Mouse (Mus musculus): Measurements from ENCODE around the gene Nobox. TPM values are rescaled to one million over a fixed set of nuclear protein-coding genes. Genes with fewer than 3 reads are reported as not detected.

Gene Nobox
- total RNA-seq (2014; rRNA removed) = not detected in 2 replicates
- polyA plus RNA-seq (2015; fragmentation: Nextera tagmentation; extraction: Ambion mirVana) = not detected in 2 replicates

GRCm38 (mm10) chr6:43309454-43309853 is at the start of gene Nobox:
Gene Nobox, minus strand, starts transcription at chr6:43309554.
- H3K4me2 ChIP-seq (ENCODE audit: low read depth, low read length, poor library complexity, severe bottlenecking) = no peak within 1 kb of the TSS
- DNase-seq (ENCODE audit: low spot score) = no peak
- H3K9me3 ChIP-seq (ENCODE audit: low read length) = no peaks in the 10 kb centered on the region
- 60% methylated on average over 16 of the region's 16 CpGs for WGBS
- no peak within 1 kb of the TSS for H3K27ac ChIP-seq (ENCODE audit: low read depth, low read length)
- H3K27me3 ChIP-seq (ENCODE audit: insufficient read depth, low read length) = no peaks in the 10 kb centered on the region
- H3K4me3 ChIP-seq (ENCODE audit: low read depth, low read length) = no peak within 1 kb of the TSS
- no peaks in the 10 kb centered on the region for H3K36me3 ChIP-seq (ENCODE audit: insufficient read depth, low read length)
- H3K4me1 ChIP-seq (ENCODE audit: insufficient read depth, low read length) = no peaks in the 10 kb centered on the region
- ATAC-seq (ENCODE audit: low FRiP score) = no peak
- TF ChIP-seq CTCF (IDR thresholded peaks at IDR 0.05) = no peak
- H3K9ac ChIP-seq (replicated peaks; ENCODE audit: low read length, poor library complexity, severe bottlenecking) = no peak within 1 kb of the TSS

- ATAC-seq (ENCODE audit: low FRiP score) (0 out of 2 replicates have a peak, but pooled peaks have one; percentile 34), DNase-seq (ENCODE audit: low spot score) (no peak)
- Histone ChIP-seq H3K27me3 (ENCODE audit: insufficient read depth, low read length) (no peaks in the 10 kb centered on the region), H3K9ac (replicated peaks; ENCODE audit: low read length, poor library complexity, severe bottlenecking) (no peak overlapping the region), H3K27ac (ENCODE audit: low read depth, low read length) (no peak overlapping the region), H3K9me3 (ENCODE audit: low read length) (no peaks in the 10 kb centered on the region), H3K4me2 (ENCODE audit: low read depth, low read length, poor library complexity, severe bottlenecking) (no peak overlapping the region), H3K36me3 (ENCODE audit: insufficient read depth, low read length) (no peaks in the 10 kb centered on the region), H3K4me3 (ENCODE audit: low read depth, low read length) (no peak overlapping the region), H3K4me1 (ENCODE audit: insufficient read depth, low read length) (no peaks in the 10 kb centered on the region)
- peak; percentile 40; the same call in 1 of the 2 replicates for TF ChIP-seq CTCF (IDR thresholded peaks at IDR 0.05)
- WGBS = 68% methylated on average over 9 of the region's 9 CpGs
These were observed 45.3 kb upstream of the Nobox start for GRCm38 (mm10) chr6:43354562-43355241.

DNA sequence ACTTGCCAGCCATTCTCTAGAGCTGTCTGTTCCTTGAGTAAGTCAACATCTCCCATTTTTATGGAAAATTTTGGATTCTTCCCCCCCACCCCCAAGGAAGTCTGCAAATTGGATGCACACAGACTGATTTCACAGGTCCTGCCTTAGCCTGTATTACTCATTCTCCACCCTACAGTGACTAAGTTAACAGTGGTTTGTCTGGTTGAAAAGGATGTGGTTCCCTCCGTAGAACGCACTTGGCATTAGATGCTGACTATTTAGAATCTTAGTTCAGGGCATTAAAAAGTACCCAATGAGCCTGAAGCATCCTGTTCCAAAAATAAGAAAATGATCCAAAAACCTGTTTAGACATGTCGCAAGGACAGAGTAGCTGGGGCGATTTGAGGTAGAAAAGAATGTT is 44.1 kb upstream of the Nobox start:
- 91% methylated on average over 4 of the region's 4 CpGs for WGBS
- no peak for ATAC-seq (ENCODE audit: low FRiP score)
- no peak for DNase-seq (ENCODE audit: low spot score)
- TF ChIP-seq CTCF (IDR thresholded peaks at IDR 0.05) = no peak
- Histone ChIP-seq H3K9ac (replicated peaks; ENCODE audit: low read length, poor library complexity, severe bottlenecking) (no peak overlapping the region), H3K9me3 (ENCODE audit: low read length) (no peaks in the 10 kb centered on the region), H3K4me3 (ENCODE audit: low read depth, low read length) (no peak overlapping the region), H3K27me3 (ENCODE audit: insufficient read depth, low read length) (no peaks in the 10 kb centered on the region), H3K36me3 (ENCODE audit: insufficient read depth, low read length) (no peaks in the 10 kb centered on the region), H3K4me1 (ENCODE audit: insufficient read depth, low read length) (no peaks in the 10 kb centered on the region), H3K27ac (ENCODE audit: low read depth, low read length) (no peak overlapping the region), H3K4me2 (ENCODE audit: low read depth, low read length, poor library complexity, severe bottlenecking) (no peak overlapping the region)

DNA sequence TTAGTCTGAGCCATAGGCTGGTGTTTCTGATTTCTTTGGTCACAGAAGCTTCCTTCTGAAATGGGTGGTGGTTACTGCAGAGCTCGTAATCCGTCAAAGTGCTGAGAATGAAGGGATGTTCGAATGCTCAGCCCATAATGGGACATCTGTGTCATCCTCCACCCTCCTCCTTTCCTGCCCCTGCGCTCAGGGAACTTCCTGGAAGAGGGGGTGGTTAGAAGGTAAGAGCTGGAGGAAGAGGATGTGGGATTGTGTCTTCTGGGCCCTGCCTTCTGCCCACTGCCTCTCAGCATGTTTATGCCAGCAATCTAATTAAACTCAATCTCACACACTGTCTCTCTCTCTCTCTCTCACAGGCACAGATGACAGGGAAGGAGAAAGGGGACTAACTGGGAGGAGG is 39.7 kb upstream of the Nobox start:
- no peak for TF ChIP-seq CTCF (IDR thresholded peaks at IDR 0.05)
- DNase-seq (ENCODE audit: low spot score) (no peak), ATAC-seq (ENCODE audit: low FRiP score) (no peak)
- Histone ChIP-seq H3K36me3 (ENCODE audit: insufficient read depth, low read length) (no peaks in the 10 kb centered on the region), H3K9me3 (ENCODE audit: low read length) (no peaks in the 10 kb centered on the region), H3K4me2 (ENCODE audit: low read depth, low read length, poor library complexity, severe bottlenecking) (no peak overlapping the region), H3K4me1 (ENCODE audit: insufficient read depth, low read length) (no peaks in the 10 kb centered on the region), H3K9ac (replicated peaks; ENCODE audit: low read length, poor library complexity, severe bottlenecking) (no peak overlapping the region), H3K27ac (ENCODE audit: low read depth, low read length) (no peak overlapping the region), H3K27me3 (ENCODE audit: insufficient read depth, low read length) (no peaks in the 10 kb centered on the region), H3K4me3 (ENCODE audit: low read depth, low read length) (no peak overlapping the region)
- 69% methylated on average over 4 of the region's 4 CpGs for WGBS

- peak; percentile 47 for TF ChIP-seq CTCF (IDR thresholded peaks at IDR 0.05)
- no peaks in the 10 kb centered on the region for H3K36me3 ChIP-seq (ENCODE audit: insufficient read depth, low read length)
- no peak for ATAC-seq (ENCODE audit: low FRiP score)
- H3K4me1 ChIP-seq (ENCODE audit: insufficient read depth, low read length) = no peaks in the 10 kb centered on the region
- H3K4me2 ChIP-seq (ENCODE audit: low read depth, low read length, poor library complexity, severe bottlenecking) = no peak overlapping the region
- no peak overlapping the region for H3K27ac ChIP-seq (ENCODE audit: low read depth, low read length)
- no peaks in the 10 kb centered on the region for H3K9me3 ChIP-seq (ENCODE audit: low read length)
- no peak overlapping the region for H3K4me3 ChIP-seq (ENCODE audit: low read depth, low read length)
- WGBS = 98% methylated on average over 1 of the region's 1 CpGs
- no peak overlapping the region for H3K9ac ChIP-seq (replicated peaks; ENCODE audit: low read length, poor library complexity, severe bottlenecking)
- no peak for DNase-seq (ENCODE audit: low spot score)
- no peaks in the 10 kb centered on the region for H3K27me3 ChIP-seq (ENCODE audit: insufficient read depth, low read length)
These were observed 38.3 kb upstream of the Nobox start for GRCm38 (mm10) chr6:43347637-43348036.

GRCm38 (mm10) chr6:43343006-43343405 is 33.7 kb upstream of the Nobox start:
- H3K9me3 ChIP-seq (ENCODE audit: low read length) = no peaks in the 10 kb centered on the region
- TF ChIP-seq CTCF (IDR thresholded peaks at IDR 0.05) = no peak
- no peak for DNase-seq (ENCODE audit: low spot score)
- 80% methylated on average over 1 of the region's 1 CpGs for WGBS
- H3K27me3 ChIP-seq (ENCODE audit: insufficient read depth, low read length) = no peaks in the 10 kb centered on the region
- H3K36me3 ChIP-seq (ENCODE audit: insufficient read depth, low read length) = no peaks in the 10 kb centered on the region
- H3K4me3 ChIP-seq (ENCODE audit: low read depth, low read length) = no peak overlapping the region
- no peak overlapping the region for H3K27ac ChIP-seq (ENCODE audit: low read depth, low read length)
- H3K4me2 ChIP-seq (ENCODE audit: low read depth, low read length, poor library complexity, severe bottlenecking) = no peak overlapping the region
- no peak overlapping the region for H3K9ac ChIP-seq (replicated peaks; ENCODE audit: low read length, poor library complexity, severe bottlenecking)
- no peak for ATAC-seq (ENCODE audit: low FRiP score)
- no peaks in the 10 kb centered on the region for H3K4me1 ChIP-seq (ENCODE audit: insufficient read depth, low read length)
